Mouse (Mus musculus): ENCODE data around the gene Prss41.

GRCm38 (mm10) chr17:23841145-23841544, 2.8 kb downstream of the Prss41 start:
- TF ChIP-seq CHD2 (IDR thresholded peaks at IDR 0.05; ENCODE audit: low read depth, low read length): no peak
- TF ChIP-seq ZNF384 (IDR thresholded peaks at IDR 0.05; ENCODE audit: low read depth, low read length): no peak
- no peak for TF ChIP-seq HCFC1 (IDR thresholded peaks at IDR 0.05; ENCODE audit: borderline replicate concordance, insufficient read depth, low read length)
- TF ChIP-seq ZC3H11A (IDR thresholded peaks at IDR 0.05; ENCODE audit: borderline replicate concordance, low read depth, low read length): no peak
- TF ChIP-seq MAFK (IDR thresholded peaks at IDR 0.05; ENCODE audit: insufficient read depth, low read depth, low read length): no peak

Data from ES-E14 (cell line).